Mouse (Mus musculus) T-helper 2 cell (primary cell): ENCODE results near the gene Fry.
"Not testable (repeated sequence)": the region's sequence is repeated elsewhere in the genome, so short reads cannot be mapped to it uniquely, and the experiment has no call there.

Experiments
- in situ Hi-C: fragments of 300-600 bp; cut with MboI, MseI; formaldehyde crosslinking; loops from one replicate; pipeline ENCODE4 v1.15.1; 2025; ENCODE audit warnings: high pct_unique_total_duplicates

Gene Fry

GRCm38 (mm10) chr5:150451281-150452003 is 333.0 kb downstream of the Fry start:
- in situ Hi-C loops: loop anchor here (10.0 kb wide), 1 partner anchor 923 kb away; no protein-coding TSS in a partner anchor

- in situ Hi-C loops: loop anchor here (10.0 kb wide), 1 partner anchor 923 kb away; no protein-coding TSS in a partner anchor
Observed at GRCm38 (mm10) chr5:150452004-150452626, 333.7 kb downstream of the Fry start.

GRCm38 (mm10) chr5:150452671-150453070 is 334.2 kb downstream of the Fry start:
- in situ Hi-C loops: loop anchor here (10.0 kb wide), 1 partner anchor 922 kb away; no protein-coding TSS in a partner anchor

GRCm38 (mm10) chr5:150453490-150453889 is 335.0 kb downstream of the Fry start:
- in situ Hi-C loops: loop anchor here (10.0 kb wide), 1 partner anchor 921 kb away; no protein-coding TSS in a partner anchor

- in situ Hi-C loops: loop anchor here (10.0 kb wide), 1 partner anchor 917 kb away; no protein-coding TSS in a partner anchor
Observed at GRCm38 (mm10) chr5:150457165-150457903, 338.9 kb downstream of the Fry start.

GRCm38 (mm10) chr5:150457904-150458739 is 339.7 kb downstream of the Fry start:
- in situ Hi-C loops: loop anchor here (10.0 kb wide), 1 partner anchor 917 kb away; no protein-coding TSS in a partner anchor

- in situ Hi-C loops: loop anchor here (10.0 kb wide), 1 partner anchor 915 kb away; no protein-coding TSS in a partner anchor
Observed at GRCm38 (mm10) chr5:150459801-150460200, 341.4 kb downstream of the Fry start.

GRCm38 (mm10) chr5:150464721-150465120 is 346.3 kb downstream of the Fry start:
- in situ Hi-C loops: no loop called here

GRCm38 (mm10) chr5:150465218-150465617 is 346.8 kb downstream of the Fry start:
- in situ Hi-C loops: no loop called here

GRCm38 (mm10) chr5:150466132-150466531 is 347.7 kb downstream of the Fry start:
- in situ Hi-C loops: no loop called here

GRCm38 (mm10) chr5:150468431-150468830 is 350.0 kb downstream of the Fry start:
- in situ Hi-C loops: no loop called here

- in situ Hi-C loops: no loop called here
Observed at GRCm38 (mm10) chr5:150477364-150477763, 358.9 kb downstream of the Fry start.

GRCm38 (mm10) chr5:150478612-150479011 is 360.2 kb downstream of the Fry start:
- in situ Hi-C loops: no loop called here

- in situ Hi-C loops: no loop called here
Observed at GRCm38 (mm10) chr5:150485198-150485597, 366.8 kb downstream of the Fry start.

- in situ Hi-C loops: no loop called here
Observed at GRCm38 (mm10) chr5:150490285-150490684, 371.8 kb downstream of the Fry start.

- in situ Hi-C loops: no loop called here
Observed at GRCm38 (mm10) chr5:150490821-150491220, 372.4 kb downstream of the Fry start.

- in situ Hi-C loops: not testable (repeated sequence)
Observed at GRCm38 (mm10) chr5:150491573-150492173, 373.2 kb downstream of the Fry start.

- in situ Hi-C loops: no loop called here
Observed at GRCm38 (mm10) chr5:150495792-150496191, 377.3 kb downstream of the Fry start.

- in situ Hi-C loops: no loop called here
Observed at GRCm38 (mm10) chr5:150510451-150511225, 392.2 kb downstream of the Fry start.

- in situ Hi-C loops: no loop called here
Observed at GRCm38 (mm10) chr5:150513264-150513663, 394.8 kb downstream of the Fry start.
